Comparison of ENCODE assay signal across 23 mouse cellular contexts in genomic region chr16:76519911-76520642, GRCm38 (mm10).
A peak's percentile ranks its signal among the peaks of the same experiment; 100 is the strongest.
DNase-seq lines count a peak whose midpoint lies in the region; ATAC-seq and TF ChIP-seq lines count a peak whose summit lies in the region.
"Had no signal": no experiment of that assay in that cellular context is flagged by ENCODE, and none has a peak within 500 bp of the region (broad histone marks: within the 10 kb centered on the region; RNA-seq: fewer than 3 reads in every experiment).

No protein-coding gene starts in this region.

- no peak for TF ChIP-seq POLR2A in heart, adult 2 months (IDR thresholded peaks at IDR 0.05; ENCODE audit: insufficient read depth, low read depth, low read length)
- TF ChIP-seq POLR2A in limb, embryonic 14.5 days (IDR thresholded peaks at IDR 0.05; ENCODE audit: borderline replicate concordance, extremely low read depth, insufficient read depth, insufficient read length): no peak

- no peak overlapping the region for H3K27ac ChIP-seq in heart, adult 2 months
- H3K27ac ChIP-seq in midbrain, embryonic 11.5 days (ENCODE audit: low read depth, low read length): no peak overlapping the region
- H3K27ac ChIP-seq in midbrain, embryonic 14.5 days (replicated peaks; ENCODE audit: low read depth, low read length): no peak overlapping the region
- no peak overlapping the region for H3K27ac ChIP-seq in limb, embryonic 14.5 days (replicated peaks; ENCODE audit: low read depth, low read length)
- peak overlapping the region; percentile 41; the same call in 1 of the 2 replicates for H3K27ac ChIP-seq in neural tube, embryonic 14.5 days (ENCODE audit: low read depth, low read length)
- no peak overlapping the region for H3K27ac ChIP-seq in forebrain, embryonic 16.5 days (ENCODE audit: low read length)
- H3K27ac ChIP-seq: embryonic facial prominence, embryonic 12.5 days; forebrain, embryonic 12.5 days; heart, embryonic 10.5 days; heart, embryonic 15.5 days had no signal

- H3K4me1 ChIP-seq in heart, adult 2 months (ENCODE audit: control insufficient read depth, insufficient read depth, low read length): peaks cover 2% of the 10 kb centered on the region; the same call in 1 of the 2 replicates
- no peaks in the 10 kb centered on the region for H3K4me1 ChIP-seq in midbrain, embryonic 11.5 days (ENCODE audit: control insufficient read depth, insufficient read depth, low read length)
- H3K4me1 ChIP-seq in midbrain, embryonic 14.5 days (ENCODE audit: control insufficient read depth, insufficient read depth, low read length): no peaks in the 10 kb centered on the region
- no peaks in the 10 kb centered on the region for H3K4me1 ChIP-seq in limb, embryonic 14.5 days (ENCODE audit: control insufficient read depth, insufficient read depth, low read length)
- H3K4me1 ChIP-seq in neural tube, embryonic 14.5 days (ENCODE audit: control insufficient read depth, insufficient read depth, low read length): no peaks in the 10 kb centered on the region
- H3K4me1 ChIP-seq in forebrain, embryonic 16.5 days (replicated peaks; ENCODE audit: control insufficient read depth, insufficient read depth, low read length): no peaks in the 10 kb centered on the region
- H3K4me1 ChIP-seq: forebrain, embryonic 12.5 days had no signal

- no peak for TF ChIP-seq EP300 in heart, adult 2 months (IDR thresholded peaks at IDR 0.05; ENCODE audit: insufficient read depth, low read depth, low read length)

- no peaks in the 10 kb centered on the region for H3K79me2 ChIP-seq in heart, adult 2 months (replicated peaks; ENCODE audit: control insufficient read depth, insufficient read depth, low read length)

- H3K9me3 ChIP-seq in midbrain, embryonic 11.5 days (ENCODE audit: control insufficient read depth, low read length): no peaks in the 10 kb centered on the region
- H3K9me3 ChIP-seq in midbrain, embryonic 14.5 days (ENCODE audit: control insufficient read depth, low read length): no peaks in the 10 kb centered on the region
- no peaks in the 10 kb centered on the region for H3K9me3 ChIP-seq in limb, embryonic 14.5 days (ENCODE audit: control insufficient read depth, low read length)
- H3K9me3 ChIP-seq in neural tube, embryonic 14.5 days (ENCODE audit: control insufficient read depth, low read length): no peaks in the 10 kb centered on the region
- no peaks in the 10 kb centered on the region for H3K9me3 ChIP-seq in forebrain, embryonic 16.5 days (ENCODE audit: control insufficient read depth, low read length)
- H3K9me3 ChIP-seq: embryonic facial prominence, embryonic 12.5 days; forebrain, embryonic 12.5 days; G1E; heart, embryonic 10.5 days; heart, embryonic 15.5 days had no signal

- peak; percentile 73 for DNase-seq in heart, adult 11 months
- DNase-seq in heart, adult 2 months: no peak
- DNase-seq in midbrain, embryonic 11.5 days (ENCODE audit: low spot score, missing footprints): peak; percentile 49
- no peak for DNase-seq in midbrain, embryonic 14.5 days
- no peak for DNase-seq in limb, embryonic 14.5 days (ENCODE audit: low spot score)
- no peak for DNase-seq in c-Kit-positive CD71-positive TER-119-positive erythroid progenitor cells, embryonic 14.5 days (ENCODE audit: low spot score)
- DNase-seq: adrenal gland, adult 8-10 months; adrenal gland, postnatal 36 days; B cell, adult 2 months; cerebellum, adult 11 months; cerebellum, adult 8-10 months; cerebellum, postnatal 25 days; forebrain, postnatal 0 days; gastrocnemius, postnatal 25 days; heart, postnatal 14 days had no signal

- intact Hi-C loops in heart, adult 2 months (cut with DNase I): loop anchor here (10.0 kb wide), 1 partner anchor 225 kb away; no protein-coding TSS in a partner anchor

- WGBS in heart, adult 2 months: 69% methylated on average over 10 of the region's 10 CpGs
- 90% methylated on average over 10 of the region's 10 CpGs for WGBS in midbrain, embryonic 11.5 days
- 80% methylated on average over 10 of the region's 10 CpGs for WGBS in midbrain, embryonic 14.5 days
- WGBS in limb, embryonic 14.5 days: 91% methylated on average over 10 of the region's 10 CpGs
- WGBS in neural tube, embryonic 14.5 days: 72% methylated on average over 10 of the region's 10 CpGs
- WGBS in forebrain, embryonic 16.5 days: 88% methylated on average over 10 of the region's 10 CpGs

- H3K4me3 ChIP-seq in heart, adult 2 months: no peak overlapping the region
- no peak overlapping the region for H3K4me3 ChIP-seq in midbrain, embryonic 11.5 days (ENCODE audit: low read depth, low read length)
- H3K4me3 ChIP-seq in midbrain, embryonic 14.5 days (replicated peaks; ENCODE audit: low read depth, low read length): no peak overlapping the region
- no peak overlapping the region for H3K4me3 ChIP-seq in limb, embryonic 14.5 days (replicated peaks; ENCODE audit: low read length)
- no peak overlapping the region for H3K4me3 ChIP-seq in neural tube, embryonic 14.5 days (ENCODE audit: low read depth, low read length)
- H3K4me3 ChIP-seq in forebrain, embryonic 16.5 days (replicated peaks; ENCODE audit: low read length): no peak overlapping the region
- H3K4me3 ChIP-seq: embryonic facial prominence, embryonic 12.5 days; forebrain, embryonic 12.5 days; heart, embryonic 10.5 days; heart, embryonic 15.5 days had no signal

- no peak for TF ChIP-seq CTCF in heart, adult 2 months (IDR thresholded peaks at IDR 0.05)

- H3K27me3 ChIP-seq in heart, adult 2 months (ENCODE audit: control insufficient read depth, insufficient read depth, low read length): no peaks in the 10 kb centered on the region
- no peaks in the 10 kb centered on the region for H3K27me3 ChIP-seq in midbrain, embryonic 11.5 days (ENCODE audit: control insufficient read depth, insufficient read depth, low read length)
- H3K27me3 ChIP-seq in midbrain, embryonic 14.5 days (ENCODE audit: control insufficient read depth, insufficient read depth, low read length): no peaks in the 10 kb centered on the region
- no peaks in the 10 kb centered on the region for H3K27me3 ChIP-seq in limb, embryonic 14.5 days (ENCODE audit: control insufficient read depth, insufficient read depth, low read length)
- H3K27me3 ChIP-seq in neural tube, embryonic 14.5 days (ENCODE audit: control insufficient read depth, insufficient read depth, low read length): no peaks in the 10 kb centered on the region
- H3K27me3 ChIP-seq in forebrain, embryonic 16.5 days (replicated peaks; ENCODE audit: control insufficient read depth, insufficient read depth, low read length): no peaks in the 10 kb centered on the region
- H3K27me3 ChIP-seq: embryonic facial prominence, embryonic 12.5 days; forebrain, embryonic 12.5 days; heart, embryonic 15.5 days had no signal

- no peak overlapping the region for H3K9ac ChIP-seq in heart, adult 2 months (ENCODE audit: low read depth, low read length)
- no peak overlapping the region for H3K9ac ChIP-seq in midbrain, embryonic 11.5 days (ENCODE audit: low read length)
- H3K9ac ChIP-seq in midbrain, embryonic 14.5 days (replicated peaks; ENCODE audit: low read length): no peak overlapping the region
- H3K9ac ChIP-seq in limb, embryonic 14.5 days (ENCODE audit: low read depth, low read length, severe bottlenecking): no peak overlapping the region
- no peak overlapping the region for H3K9ac ChIP-seq in neural tube, embryonic 14.5 days (replicated peaks; ENCODE audit: low read depth, low read length)
- no peak overlapping the region for H3K9ac ChIP-seq in forebrain, embryonic 16.5 days (replicated peaks; ENCODE audit: low read depth, low read length)
- H3K9ac ChIP-seq: embryonic facial prominence, embryonic 12.5 days; forebrain, embryonic 12.5 days; forebrain, postnatal 0 days; heart, embryonic 15.5 days had no signal

- no peaks in the 10 kb centered on the region for H3K36me3 ChIP-seq in heart, adult 2 months (ENCODE audit: control insufficient read depth, insufficient read depth, low read length)
- H3K36me3 ChIP-seq in midbrain, embryonic 11.5 days (ENCODE audit: control insufficient read depth, insufficient read depth, low read length): no peaks in the 10 kb centered on the region
- no peaks in the 10 kb centered on the region for H3K36me3 ChIP-seq in midbrain, embryonic 14.5 days (ENCODE audit: control insufficient read depth, insufficient read depth, low read length)
- no peaks in the 10 kb centered on the region for H3K36me3 ChIP-seq in limb, embryonic 14.5 days (ENCODE audit: control insufficient read depth, insufficient read depth, low read length)
- no peaks in the 10 kb centered on the region for H3K36me3 ChIP-seq in neural tube, embryonic 14.5 days (ENCODE audit: control insufficient read depth, insufficient read depth, low read length)
- H3K36me3 ChIP-seq in forebrain, embryonic 16.5 days (ENCODE audit: control insufficient read depth, insufficient read depth): no peaks in the 10 kb centered on the region
- H3K36me3 ChIP-seq: embryonic facial prominence, embryonic 12.5 days; forebrain, embryonic 12.5 days; G1E; heart, embryonic 10.5 days; heart, embryonic 15.5 days had no signal

- ATAC-seq in midbrain, embryonic 11.5 days (ENCODE audit: low FRiP score): no peak
- no peak for ATAC-seq in midbrain, embryonic 14.5 days (ENCODE audit: low FRiP score, low TSS enrichment)
- 0 out of 2 replicates have a peak, but pooled peaks have one; percentile 34 for ATAC-seq in limb, embryonic 14.5 days (ENCODE audit: low FRiP score, low read depth)
- ATAC-seq in neural tube, embryonic 14.5 days (ENCODE audit: low read depth): no peak; the same call in 1 of the 2 replicates
- no peak for ATAC-seq in forebrain, embryonic 16.5 days
- ATAC-seq: CD4-positive, CD25-positive, alpha-beta regulatory T cell, adult 4 months; forebrain, postnatal 0 days had no signal

- no peak overlapping the region for H3K4me2 ChIP-seq in midbrain, embryonic 11.5 days
- no peak overlapping the region for H3K4me2 ChIP-seq in midbrain, embryonic 14.5 days (ENCODE audit: low read length)
- no peak overlapping the region for H3K4me2 ChIP-seq in limb, embryonic 14.5 days (replicated peaks; ENCODE audit: low read depth, low read length, severe bottlenecking)
- no peak overlapping the region for H3K4me2 ChIP-seq in neural tube, embryonic 14.5 days (ENCODE audit: low read depth, low read length)
- H3K4me2 ChIP-seq in forebrain, embryonic 16.5 days (ENCODE audit: low read length): no peak overlapping the region
- H3K4me2 ChIP-seq: embryonic facial prominence, embryonic 12.5 days; forebrain, embryonic 12.5 days; heart, embryonic 15.5 days had no signal

Comparison
In these comparisons a context has a peak if more than half of its experiments do, and no peak if none do; other contexts are left out.
1. DNase-seq: peak in heart, adult 11 months (single experiment) and midbrain, embryonic 11.5 days (single experiment); none in heart, adult 2 months (0 of 2), midbrain, embryonic 14.5 days (single experiment), limb, embryonic 14.5 days (single experiment) and c-Kit-positive CD71-positive TER-119-positive erythroid progenitor cells, embryonic 14.5 days (single experiment).